Mouse (Mus musculus): ENCODE data around the gene Rasd2.
A peak's percentile ranks its signal among the peaks of the same experiment; 100 is the strongest.

Rasd2 gene

GRCm38 (mm10) chr8:75219877-75220738, 6.4 kb downstream of the Rasd2 start:
- DNase-seq (ENCODE audit: low read depth, low spot score), result peak; percentile 62

DNA sequence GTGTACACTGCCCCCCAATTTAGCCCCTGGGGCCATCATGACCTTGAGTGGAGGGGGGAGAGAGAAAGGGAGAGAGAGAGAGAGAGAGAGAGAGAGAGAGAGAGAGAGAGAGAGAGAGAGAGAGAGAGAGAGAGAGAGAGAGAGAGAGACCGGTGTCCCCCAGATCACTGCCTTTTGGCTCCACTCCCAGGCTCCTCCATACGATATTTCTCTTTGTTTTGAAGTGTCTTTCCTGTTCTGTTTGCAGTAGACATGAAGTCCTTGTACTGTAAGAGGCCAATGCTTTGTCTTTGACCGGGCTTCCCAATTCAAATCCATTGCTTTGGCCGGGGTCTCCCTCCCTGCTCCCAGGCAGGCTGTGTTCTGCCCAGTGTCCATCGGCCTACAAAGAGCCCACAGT, 8.9 kb downstream of the Rasd2 start:
- no peak for DNase-seq (ENCODE audit: low read depth, low spot score)

GRCm38 (mm10) chr8:75226773-75227172, 13.0 kb downstream of the Rasd2 start:
- DNase-seq (ENCODE audit: low read depth, low spot score), result no peak

DNA sequence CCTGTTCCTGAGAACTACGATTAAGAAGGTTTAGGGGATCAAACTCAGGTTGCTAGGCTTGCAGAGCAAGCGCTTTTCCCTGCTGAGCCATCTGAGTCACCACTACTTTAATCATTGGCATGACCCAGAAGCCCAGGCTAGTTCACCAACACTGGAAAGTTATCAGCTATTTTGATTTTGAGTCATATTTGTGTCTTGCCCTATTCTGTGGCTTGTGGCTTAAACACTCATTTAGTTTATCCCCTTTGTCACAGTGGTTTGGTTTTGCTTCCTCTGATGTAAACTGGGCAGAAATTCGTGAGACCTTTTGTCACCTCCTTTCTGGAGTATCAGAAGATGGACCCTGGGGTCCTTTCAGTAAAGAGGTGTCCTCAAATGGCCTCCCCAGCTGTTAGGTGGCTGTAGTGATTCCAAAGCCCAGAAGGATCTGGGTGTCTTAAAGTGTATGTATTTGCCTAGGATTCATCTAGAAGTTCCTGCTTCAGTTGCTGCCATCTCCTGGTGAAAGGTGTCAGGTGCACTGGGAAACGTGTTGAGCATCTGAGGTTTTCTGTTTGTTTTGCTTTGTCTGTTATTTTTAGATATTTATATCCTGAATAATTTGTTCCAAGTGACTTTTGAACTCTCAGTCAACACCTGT, 20.3 kb downstream of the Rasd2 start:
- peak; percentile 60 for DNase-seq (ENCODE audit: low read depth, low spot score)

GRCm38 (mm10) chr8:75247331-75247730, 33.6 kb downstream of the Rasd2 start:
- DNase-seq (ENCODE audit: low read depth, low spot score), result no peak

GRCm38 (mm10) chr8:75249186-75249585, 35.4 kb downstream of the Rasd2 start:
- DNase-seq (ENCODE audit: low read depth, low spot score), result no peak

DNA sequence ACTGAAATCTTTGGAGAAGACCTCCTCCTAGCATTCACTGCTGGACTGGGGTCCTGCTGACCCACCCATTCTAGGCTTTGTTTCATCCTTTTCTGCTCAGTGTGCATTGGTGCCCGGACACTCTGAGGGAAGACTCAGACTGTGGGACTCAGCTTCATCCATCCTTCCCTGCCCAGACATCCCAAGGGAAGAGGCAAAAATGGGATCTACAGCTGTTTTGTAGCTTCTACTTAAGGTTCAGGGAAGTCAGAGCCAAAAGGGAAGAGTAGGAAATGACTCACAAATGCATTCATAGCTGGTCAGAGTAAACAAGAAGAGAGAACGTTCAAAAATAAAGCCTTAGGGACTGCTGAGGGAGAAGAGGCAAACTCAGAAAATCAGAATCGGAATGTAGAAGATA, 40.3 kb downstream of the Rasd2 start:
- no peak for DNase-seq (ENCODE audit: low read depth, low spot score)

- DNase-seq (ENCODE audit: low read depth, low spot score), result no peak
These were observed 41.9 kb downstream of the Rasd2 start for GRCm38 (mm10) chr8:75255635-75256034.

DNA sequence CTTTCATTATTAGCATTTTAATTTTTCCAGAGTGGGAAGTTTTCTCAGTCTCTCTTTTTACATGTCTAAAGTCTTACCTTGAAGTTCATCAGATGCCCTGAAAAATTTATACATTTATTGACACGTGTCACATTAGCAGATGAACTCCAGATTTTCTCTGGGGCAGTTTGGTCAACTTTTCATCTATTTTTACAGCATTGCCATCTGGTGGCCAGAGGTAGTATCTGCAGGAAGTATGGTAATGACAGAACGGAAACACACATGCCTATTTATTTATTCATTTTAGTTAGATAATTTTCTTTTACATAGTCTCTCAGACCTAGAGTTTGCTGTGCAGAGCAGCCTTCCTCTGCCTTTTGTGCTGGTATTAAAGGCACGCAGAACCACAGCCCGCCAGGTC, 58.4 kb downstream of the Rasd2 start:
- DNase-seq (ENCODE audit: low read depth, low spot score), result peak; percentile 22

Data from brain, adult 2 months (tissue).